Mouse (Mus musculus) liver, embryonic 14.5 days (tissue): Measurements from ENCODE around the gene Gprc5b. TPM values are rescaled to one million over a fixed set of nuclear protein-coding genes. Genes with fewer than 3 reads are reported as not detected.

Source experiments
- ATAC-seq: fragments of 200-750 bp; cut with Nextera tagmentation; 2 replicates; pipeline ENCODE4 v1.8.0; 2017; ENCODE audit warnings: moderate number of reproducible peaks, mild to moderate bottlenecking, moderate library complexity; ENCODE audit not compliant: insufficient read depth
- DNase-seq, 3 experiments: peaks; one replicate each; pipeline ENCODE4 v3.0.0-alpha.2; 2012 to 2013; ENCODE audit warnings: low read depth in 3 of 3, low spot score in 3 of 3
- H3K27ac ChIP-seq: fragments of 300-500 bp; sonication (generic); 2 replicates; pipeline ENCODE4 v1.5.1; 2014; ENCODE audit warnings: moderate library complexity, mild to moderate bottlenecking, control low read depth, inconsistent platforms
- H3K27me3 ChIP-seq: fragments of 300-500 bp; sonication (generic); 2 replicates; pipeline ENCODE4 v1.6.1; 2014; ENCODE audit warnings: mild to moderate bottlenecking, low read length, moderate library complexity; ENCODE audit not compliant: control insufficient read depth, insufficient read depth
- H3K36me3 ChIP-seq: fragments of 300-500 bp; sonication (generic); replicated peaks from 2 replicates; pipeline ENCODE4 v1.6.1; 2014; ENCODE audit warnings: low read depth; ENCODE audit not compliant: control insufficient read depth, insufficient read depth
- H3K4me1 ChIP-seq, 2 experiments: fragments of 200-500 bp in 1 of 2; fragments of 300-500 bp in 1 of 2; sonication (generic) in 1 of 2; replicated peaks; 2 replicates each; pipeline ENCODE4 v1.6.1; 2012 to 2014; ENCODE audit warnings: antibody characterized with exemption in 1 of 2, inconsistent platforms in 1 of 2, low read length in 1 of 2; ENCODE audit not compliant: control insufficient read depth in 2 of 2, insufficient read depth in 2 of 2
- H3K4me2 ChIP-seq: fragments of 300-500 bp; sonication (generic); 2 replicates; pipeline ENCODE4 v1.6.1; 2014; ENCODE audit warnings: low read depth, mild to moderate bottlenecking, control low read depth, moderate library complexity
- H3K4me3 ChIP-seq, 2 experiments: fragments of 200-500 bp in 1 of 2; fragments of 300-500 bp in 1 of 2; sonication (generic) in 1 of 2; 2 replicates each; pipeline ENCODE4 v1.5.1; 2012 to 2014; ENCODE audit warnings: low read depth in 2 of 2, low read length in 2 of 2, mild to moderate bottlenecking in 2 of 2, control low read depth in 1 of 2, inconsistent platforms in 1 of 2, moderate library complexity in 1 of 2; ENCODE audit not compliant: insufficient read depth in 1 of 2
- H3K9ac ChIP-seq: fragments of 300-500 bp; sonication (generic); replicated peaks from 2 replicates; pipeline ENCODE4 v1.6.1; 2014; ENCODE audit warnings: mild to moderate bottlenecking, control low read depth, moderate library complexity
- H3K9me3 ChIP-seq: fragments of 300-500 bp; sonication (generic); 2 replicates; pipeline ENCODE4 v1.6.1; 2016; ENCODE audit warnings: low read length, mixed read lengths; ENCODE audit not compliant: control insufficient read depth
- CTCF ChIP-seq: IDR thresholded peaks from 2 replicates; pipeline ENCODE4 v1.5.1; 2016; ENCODE audit warnings: antibody characterized with exemption, low read depth, control low read depth
- EP300 ChIP-seq: IDR thresholded peaks from 2 replicates; pipeline ENCODE4 v1.6.1; 2016; ENCODE audit warnings: antibody characterized with exemption, low read depth
- WGBS: fragments of 180-500 bp; shearing (Covaris S2); extraction: QIAGEN DNeasy Blood & Tissue Kit; methylation state at CpG from one replicate; pipeline ENCODE4 v1.1.7; 2014; ENCODE audit not compliant: insufficient replicate concordance; 5-methylcytosine and 5-hydroxymethylcytosine counted together
- polyA plus RNA-seq, 2 experiments: library from polyadenylated mRNA; depleted of rRNA in 1 of 2; stranded (reverse) in 1 of 2; unstranded in 1 of 2; fragments of >200 nt; fragmentation: Nextera tagmentation in 1 of 2; extraction: Ambion mirVana in 1 of 2; gene quantifications; 2 replicates each; pipeline versions ENCODE4 v1.2.1 to v1.2.3; 2012 to 2014

The Gprc5b gene
- polyA plus RNA-seq, 2 experiments = 0.30 to 0.76 TPM

DNA sequence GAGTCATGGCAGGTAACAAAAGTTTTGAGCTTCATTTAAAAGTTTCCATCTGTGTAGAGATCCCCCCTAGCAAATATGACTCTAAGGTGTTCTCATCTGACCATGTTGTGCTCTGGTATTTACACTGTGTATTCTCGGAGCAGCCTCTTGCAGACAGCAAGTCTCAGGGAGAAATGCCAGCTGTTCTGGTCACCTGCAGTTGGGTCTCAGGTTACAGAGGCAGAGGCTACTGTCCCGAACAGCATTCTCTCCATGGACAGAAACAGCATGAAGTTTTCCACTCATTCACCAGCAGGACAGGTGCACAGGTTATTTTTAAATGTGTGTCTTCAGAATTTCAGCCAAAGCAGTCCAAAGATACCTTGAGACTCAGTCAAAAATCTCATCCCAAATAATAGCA lies 50.1 kb downstream of the Gprc5b start:
- WGBS = 30% methylated on average over 2 of the region's 2 CpGs

DNA sequence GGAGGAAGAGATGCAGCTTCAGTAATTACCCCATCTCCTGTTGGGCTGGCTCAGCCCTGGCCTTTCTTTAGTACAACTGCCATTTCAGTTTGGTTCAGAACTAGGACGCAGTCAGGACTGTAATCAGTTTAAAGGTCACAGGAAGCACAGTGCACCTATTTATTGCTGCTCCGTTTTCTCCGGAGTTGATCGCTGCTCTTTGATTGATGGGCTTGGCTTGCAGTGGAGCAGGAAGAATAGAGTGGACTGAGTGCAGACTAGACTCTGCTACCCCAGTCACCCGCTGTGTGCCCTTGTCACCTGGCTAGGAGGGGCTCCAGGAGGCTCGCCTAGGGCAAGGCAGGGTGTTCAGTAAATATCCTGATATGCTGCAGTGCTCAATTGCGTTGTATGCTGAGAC lies 51.8 kb downstream of the Gprc5b start:
- 34% methylated on average over 7 of the region's 7 CpGs for WGBS
- peaks cover 0 to 6% of the 10 kb centered on the region in 2 experiments; a peak in 2 of 4 replicates for H3K4me1 ChIP-seq
- no peak overlapping the region for H3K4me2 ChIP-seq
- H3K27me3 ChIP-seq = no peaks in the 10 kb centered on the region
- DNase-seq (no peak), ATAC-seq (no peak)
- no peak overlapping the region for H3K27ac ChIP-seq
- H3K4me3 ChIP-seq = no peak overlapping the region
- H3K36me3 ChIP-seq = no peaks in the 10 kb centered on the region
- H3K9me3 ChIP-seq = no peaks in the 10 kb centered on the region
- H3K9ac ChIP-seq = no peak overlapping the region
- no peak for TF ChIP-seq EP300

More for the DNA sequence above, 50.1 kb downstream of the Gprc5b start:
- Histone ChIP-seq H3K36me3 (no peaks in the 10 kb centered on the region), H3K4me3 (no peak overlapping the region), H3K27ac (no peak overlapping the region), H3K9me3 (no peaks in the 10 kb centered on the region), H3K4me1 (peaks cover 0 to 6% of the 10 kb centered on the region in 2 experiments; a peak in 2 of 4 replicates), H3K27me3 (no peaks in the 10 kb centered on the region), H3K9ac (no peak overlapping the region), H3K4me2 (no peak overlapping the region)
- ATAC-seq (no peak), DNase-seq (no peak)
- TF ChIP-seq EP300 (no peak), CTCF (no peak)

DNA sequence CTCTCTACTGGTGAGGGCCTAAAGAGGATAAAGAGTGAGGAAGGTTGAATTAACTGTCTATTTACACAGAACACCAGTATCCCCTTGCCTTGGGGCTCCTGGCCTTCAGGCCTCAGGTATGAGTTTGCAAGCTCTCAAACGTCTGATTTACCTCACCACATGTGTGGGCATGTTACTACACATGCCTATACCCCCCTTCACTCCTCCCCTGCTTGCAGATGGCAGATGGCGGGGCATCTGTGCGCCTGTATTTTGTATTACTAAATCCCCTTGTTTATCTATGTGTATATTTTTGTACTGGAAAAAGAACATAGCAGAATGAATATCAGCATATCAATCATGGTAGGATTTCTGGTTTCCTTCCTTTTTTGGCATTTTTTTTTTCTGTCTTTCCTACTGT lies 52.7 kb downstream of the Gprc5b start:
- TF ChIP-seq CTCF (no peak), EP300 (no peak)
- DNase-seq = no peak
- H3K36me3 ChIP-seq = no peaks in the 10 kb centered on the region
- no peak overlapping the region for H3K4me2 ChIP-seq
- H3K4me3 ChIP-seq = no peak overlapping the region
- ATAC-seq = no peak
- no peak overlapping the region for H3K9ac ChIP-seq
- H3K27me3 ChIP-seq = no peaks in the 10 kb centered on the region
- H3K9me3 ChIP-seq = no peaks in the 10 kb centered on the region
- H3K27ac ChIP-seq = no peak overlapping the region
- WGBS = 61% methylated on average over 3 of the region's 3 CpGs
- peaks cover 0 to 6% of the 10 kb centered on the region in 2 experiments; a peak in 2 of 4 replicates for H3K4me1 ChIP-seq

DNA sequence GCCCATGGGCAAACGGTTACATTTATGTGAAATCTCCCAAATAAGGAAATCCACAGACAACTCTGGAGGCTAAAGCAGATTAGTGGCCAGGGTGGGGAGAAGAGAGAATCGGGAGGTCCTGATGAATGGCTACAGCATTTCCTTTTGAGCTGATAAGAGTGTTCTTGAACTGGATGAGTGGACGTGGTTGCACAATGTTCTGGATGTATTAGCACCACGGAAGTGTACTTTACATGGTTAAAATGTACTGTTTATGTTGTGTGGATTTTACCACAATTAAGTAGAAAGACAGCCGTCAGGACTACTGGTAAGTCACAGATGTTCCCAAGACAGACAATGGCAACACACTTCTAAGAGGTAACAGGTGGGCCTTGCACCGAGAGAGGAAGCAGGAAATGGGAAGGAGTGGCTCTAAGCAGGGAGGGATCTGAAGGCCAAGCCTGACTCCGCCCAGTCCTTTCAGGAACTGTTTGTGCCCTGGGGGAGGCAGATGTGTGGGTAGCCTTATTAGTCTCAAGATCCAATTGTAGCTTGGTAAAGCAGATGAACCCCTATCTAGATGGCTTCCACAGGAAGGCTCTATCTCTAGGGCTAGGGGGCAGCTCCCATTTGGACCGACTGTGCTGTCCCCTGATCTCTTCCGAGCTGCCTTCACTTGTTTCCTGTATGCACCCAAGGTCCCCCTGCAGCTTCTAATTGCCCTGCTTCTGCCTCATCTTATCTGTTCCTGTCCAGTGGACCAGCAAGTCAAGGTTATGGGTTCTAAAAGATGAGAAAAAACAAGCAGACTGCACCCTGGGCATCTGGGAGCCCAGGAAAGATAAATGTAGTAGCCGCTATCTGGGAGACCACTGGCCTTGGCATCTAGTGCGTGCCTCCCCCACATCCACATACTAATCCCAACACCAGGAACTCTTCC lies 57.3 kb downstream of the Gprc5b start:
- Histone ChIP-seq H3K36me3 (no peaks in the 10 kb centered on the region), H3K4me1 (no peaks in the 10 kb centered on the region), H3K4me3 (no peak overlapping the region), H3K9ac (no peak overlapping the region), H3K27ac (no peak overlapping the region), H3K9me3 (no peaks in the 10 kb centered on the region), H3K4me2 (no peak overlapping the region), H3K27me3 (no peaks in the 10 kb centered on the region)
- TF ChIP-seq CTCF (no peak), EP300 (no peak)
- whole genome bisulfite sequencing = 24% methylated on average over 11 of the region's 11 CpGs
- ATAC-seq (peak; percentile 43; the same call in 1 of the 2 replicates), DNase-seq (no peak)

DNA sequence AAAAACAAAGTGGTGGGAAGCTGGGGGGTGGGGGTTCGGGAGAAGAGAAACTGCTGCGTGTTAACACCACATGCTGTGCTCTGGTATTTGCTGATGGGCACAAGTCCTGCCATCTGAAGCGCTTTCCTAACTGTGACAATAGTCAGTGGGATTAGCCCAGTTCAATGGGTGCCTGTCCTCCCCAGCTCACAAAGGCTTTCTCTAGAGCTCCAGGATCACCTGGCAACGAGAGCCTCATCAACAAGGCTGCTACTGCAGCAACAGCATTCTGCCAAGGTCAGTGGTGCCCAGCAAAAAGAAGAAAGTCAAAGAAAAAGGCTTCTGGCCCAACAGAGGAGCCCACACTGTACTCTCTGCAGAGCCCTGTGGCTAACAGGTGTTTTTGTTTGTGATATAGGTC lies 58.2 kb downstream of the Gprc5b start:
- WGBS = 42% methylated on average over 4 of the region's 4 CpGs

More for the DNA sequence above, 58.2 kb downstream of the Gprc5b start:
- no peak for TF ChIP-seq EP300
- TF ChIP-seq CTCF = no peak
- Histone ChIP-seq H3K4me1 (no peaks in the 10 kb centered on the region), H3K36me3 (no peaks in the 10 kb centered on the region), H3K4me2 (no peak overlapping the region), H3K4me3 (no peak overlapping the region), H3K27me3 (no peaks in the 10 kb centered on the region), H3K27ac (no peak overlapping the region), H3K9ac (no peak overlapping the region), H3K9me3 (no peaks in the 10 kb centered on the region)
- no peak for DNase-seq
- no peak for ATAC-seq
